Mouse (Mus musculus) megakaryocyte progenitor cell, adult 5-6 weeks (primary cell): ENCODE measurements at regions not wholly inside any gene's neighbourhood (a gene's known extent, or its start where the extent isn't known, plus 50 kb on each side); places are given as distances from the start of the nearest gene placed in this dataset.
A peak's percentile ranks its signal among the peaks of the same experiment; 100 is the strongest.

Experiments
- ATAC-seq: replicated peaks from 2 replicates; pipeline ENCODE4 v1.8.0; 2016; ENCODE audit warnings: mild to moderate bottlenecking, moderate TSS enrichment, inconsistent platforms; ENCODE audit not compliant: poor library complexity

GRCm38 (mm10) chr17:88255744-88256598, 184.5 kb upstream of the Foxn2 start:
- peak; percentile 73 for ATAC-seq

- peak; percentile 65 for ATAC-seq
These were observed 183.6 kb upstream of the Foxn2 start for GRCm38 (mm10) chr17:88256599-88257544.

GRCm38 (mm10) chr17:88258361-88258796, 182.1 kb upstream of the Foxn2 start:
- ATAC-seq: peak; percentile 58

- ATAC-seq: no peak
These were observed 180.3 kb upstream of the Foxn2 start for GRCm38 (mm10) chr17:88260176-88260575.

GRCm38 (mm10) chr17:88260826-88261225, 179.7 kb upstream of the Foxn2 start:
- ATAC-seq: no peak

GRCm38 (mm10) chr17:88261556-88261955, 179.0 kb upstream of the Foxn2 start:
- no peak for ATAC-seq

GRCm38 (mm10) chr17:88262326-88263187, 178.0 kb upstream of the Foxn2 start:
- ATAC-seq: no peak

- ATAC-seq: no peak
These were observed 175.2 kb upstream of the Foxn2 start for GRCm38 (mm10) chr17:88265291-88265690.

GRCm38 (mm10) chr17:88268216-88268615, 172.3 kb upstream of the Foxn2 start:
- ATAC-seq: no peak

GRCm38 (mm10) chr17:88268802-88269201, 171.7 kb upstream of the Foxn2 start:
- no peak for ATAC-seq

GRCm38 (mm10) chr17:88270896-88271295, 169.6 kb upstream of the Foxn2 start:
- no peak for ATAC-seq

GRCm38 (mm10) chr17:88272161-88272560, 168.3 kb upstream of the Foxn2 start:
- no peak for ATAC-seq

- no peak for ATAC-seq
These were observed 167.0 kb upstream of the Foxn2 start for GRCm38 (mm10) chr17:88273520-88273919.

- peak; percentile 65 for ATAC-seq
These were observed 166.4 kb upstream of the Foxn2 start for GRCm38 (mm10) chr17:88274003-88274698.

GRCm38 (mm10) chr17:88274720-88275433, 165.6 kb upstream of the Foxn2 start:
- ATAC-seq: no peak; the same call in 1 of the 2 replicates

GRCm38 (mm10) chr17:88279656-88280055, 160.9 kb upstream of the Foxn2 start:
- no peak for ATAC-seq

GRCm38 (mm10) chr17:88282711-88283110, 157.8 kb upstream of the Foxn2 start:
- ATAC-seq: no peak

GRCm38 (mm10) chr17:88284477-88284876, 156.0 kb upstream of the Foxn2 start:
- peak; percentile 58 for ATAC-seq

- no peak for ATAC-seq
These were observed 152.7 kb upstream of the Foxn2 start for GRCm38 (mm10) chr17:88287861-88288260.
